Mouse (Mus musculus) R1 (cell line): ENCODE data around the gene Mmp28.

Source experiments
- DNase-seq: peaks from one replicate; pipeline ENCODE4 v3.0.0-alpha.2; 2018; ENCODE audit warnings: low read depth, low spot score

Gene Mmp28

DNA sequence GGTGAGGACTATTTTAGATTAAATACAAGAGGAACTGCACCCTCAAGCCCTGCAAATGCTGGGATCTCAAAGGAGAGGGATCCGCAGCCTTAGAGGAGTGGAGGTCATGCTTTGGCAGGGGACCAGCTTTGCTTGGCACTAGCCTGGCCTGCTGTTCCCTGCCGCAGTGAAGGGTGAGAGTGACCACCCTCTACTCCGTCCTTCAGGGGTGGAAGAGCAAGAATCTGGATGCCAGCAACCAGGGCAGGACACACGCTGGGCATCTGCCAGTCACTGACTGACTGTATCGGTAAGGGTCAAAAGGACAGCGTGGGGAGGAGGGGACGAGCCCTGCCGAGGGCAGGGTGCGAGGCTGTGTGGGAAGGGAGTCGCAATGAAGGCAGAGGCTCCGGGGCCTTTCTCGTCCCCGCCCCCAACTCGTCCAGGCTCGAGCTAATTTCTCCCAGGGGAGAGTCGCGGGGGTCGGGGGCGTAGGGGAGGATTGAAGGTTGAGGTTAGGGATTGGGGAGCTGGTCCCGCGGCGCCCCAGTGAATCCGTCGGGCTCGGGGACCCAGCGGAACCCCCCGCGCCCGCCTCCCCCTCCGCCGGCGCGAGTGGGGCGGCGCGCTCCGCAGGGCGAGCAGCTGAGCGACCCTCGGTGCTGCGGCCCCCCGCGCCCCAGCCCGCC is 53.6 kb downstream of the Mmp28 start, which contains the start of gene Rasl10b:
Gene Rasl10b (plus strand): TSS at position 51 of the 668 bp plus-strand sequence.
- peak; percentile 58 for DNase-seq

DNA sequence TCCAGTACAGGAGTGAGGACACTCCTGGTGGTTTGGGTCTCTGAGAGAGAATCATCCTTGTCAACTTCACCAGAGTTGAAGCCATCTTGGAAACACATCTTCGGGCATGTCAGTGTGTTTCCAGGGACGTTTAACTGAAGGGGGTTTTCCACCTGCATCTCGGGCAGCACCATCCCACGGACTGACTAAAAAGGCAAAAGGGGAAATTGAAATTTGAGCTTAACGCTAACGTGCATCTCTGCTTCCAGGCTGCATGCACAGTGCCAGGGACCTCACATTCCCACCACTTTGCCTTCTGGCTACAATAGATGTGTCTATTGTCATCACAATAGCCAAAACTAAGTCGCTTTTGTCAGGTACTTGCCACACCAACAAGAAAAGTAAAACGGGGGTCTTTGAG is 54.6 kb downstream of the Mmp28 start:
- no peak for DNase-seq

DNA sequence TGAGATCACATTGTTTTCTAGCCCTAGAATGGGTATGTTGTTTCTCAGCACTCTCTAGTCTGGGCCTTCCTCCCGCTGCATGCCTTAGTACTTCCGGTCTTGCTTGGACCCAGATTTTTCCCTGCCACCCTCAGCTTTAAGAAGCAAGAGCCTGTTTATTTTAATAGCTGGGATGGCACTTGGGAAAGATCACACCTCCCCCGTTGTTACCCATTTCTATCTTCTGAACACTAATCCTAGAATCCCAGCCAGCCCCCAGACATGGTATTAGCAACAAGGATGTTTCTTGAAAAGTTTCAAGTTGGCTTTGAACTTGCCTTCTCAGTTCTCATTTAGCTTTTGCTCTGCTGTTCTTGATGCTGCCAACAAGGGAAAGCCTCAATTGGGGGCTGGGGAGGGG is 56.5 kb downstream of the Mmp28 start:
- no peak for DNase-seq

DNA sequence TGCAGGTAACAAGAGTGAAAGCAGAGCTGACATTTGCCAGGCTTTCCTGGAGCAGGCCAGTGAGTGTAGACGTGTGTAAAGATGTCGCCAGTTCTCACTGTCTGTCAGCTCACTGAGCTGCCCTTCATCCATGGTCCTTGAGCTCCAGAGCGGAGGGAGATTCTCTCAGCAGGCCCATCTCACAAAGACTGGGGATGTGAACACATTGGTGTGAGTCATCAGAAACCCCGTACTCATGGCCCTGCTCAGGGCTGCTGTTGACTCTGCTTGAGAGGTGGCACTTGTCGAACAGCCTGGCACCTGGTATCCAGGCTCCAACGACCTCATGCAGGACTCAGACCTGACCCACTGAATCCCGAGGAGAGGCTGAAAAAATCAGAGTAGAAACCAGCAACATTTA is 59.1 kb downstream of the Mmp28 start:
- DNase-seq, result no peak

DNA sequence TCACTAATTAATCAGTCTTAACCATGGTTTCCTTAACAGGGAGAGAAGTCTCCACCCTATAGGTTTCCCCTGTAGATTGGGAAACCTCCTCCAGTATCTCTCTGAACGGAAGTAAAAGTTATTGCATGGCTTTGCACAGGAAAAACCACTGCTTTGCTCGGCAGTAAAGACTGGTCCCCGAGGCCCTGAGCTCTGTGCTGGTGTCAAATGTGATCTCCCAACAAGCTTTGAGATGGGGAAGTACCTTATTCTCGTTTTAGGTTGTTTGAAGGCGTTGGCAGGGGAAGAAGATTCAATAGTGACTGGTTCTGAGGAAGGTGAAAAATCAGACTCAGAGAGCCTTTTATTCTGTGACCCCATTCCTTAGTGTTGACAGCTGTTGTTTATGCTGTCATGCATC is 64.1 kb downstream of the Mmp28 start:
- no peak for DNase-seq

DNA sequence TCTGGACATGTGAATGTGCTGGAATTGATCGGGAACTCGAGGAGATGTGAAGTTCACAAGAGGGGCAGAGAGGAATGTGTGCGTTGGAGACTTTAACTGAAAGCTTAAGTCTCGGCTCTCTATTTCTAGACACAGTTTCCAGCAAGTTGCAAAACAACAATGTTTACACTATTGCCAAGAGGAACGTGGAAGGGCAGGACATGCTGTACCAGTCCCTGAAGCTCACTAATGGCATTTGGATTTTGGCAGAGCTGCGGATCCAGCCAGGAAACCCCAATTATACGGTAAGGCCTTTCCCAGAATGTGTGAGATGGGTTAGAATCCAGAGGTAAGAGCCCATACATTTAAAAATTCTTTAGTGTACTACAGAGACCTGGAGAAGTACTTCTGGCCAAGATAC is 65.2 kb downstream of the Mmp28 start:
- no peak for DNase-seq

DNA sequence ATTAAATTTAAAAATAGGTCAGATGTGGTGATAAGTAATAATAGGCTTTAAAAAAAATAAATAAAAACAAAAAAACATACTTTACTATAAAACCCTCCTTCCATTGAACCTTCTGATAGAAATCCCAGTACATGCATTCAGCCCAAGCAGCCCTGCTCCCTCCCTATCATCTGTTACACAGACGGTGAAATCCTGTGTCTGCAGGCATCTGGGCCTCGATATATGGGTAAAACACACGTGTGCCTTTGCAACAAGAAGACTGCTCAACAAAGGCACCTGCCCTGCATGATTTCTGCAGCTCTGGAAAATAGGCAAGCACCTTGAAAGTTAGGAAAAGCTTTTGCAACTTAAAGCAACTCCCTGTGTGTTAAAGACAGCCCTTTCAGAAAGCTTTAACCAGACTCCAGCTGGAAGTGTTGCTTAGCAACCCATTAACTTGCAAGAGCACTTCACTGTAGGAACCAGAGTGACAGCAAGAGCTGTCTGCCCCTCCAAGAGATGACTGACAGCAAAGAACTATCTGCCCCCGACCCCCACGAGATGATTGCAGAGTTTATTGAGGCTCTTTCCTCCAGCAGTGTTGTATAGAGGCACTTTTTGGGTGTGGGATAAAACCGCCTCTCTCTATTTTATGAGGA is 68.0 kb downstream of the Mmp28 start:
- peak; percentile 60 for DNase-seq

DNA sequence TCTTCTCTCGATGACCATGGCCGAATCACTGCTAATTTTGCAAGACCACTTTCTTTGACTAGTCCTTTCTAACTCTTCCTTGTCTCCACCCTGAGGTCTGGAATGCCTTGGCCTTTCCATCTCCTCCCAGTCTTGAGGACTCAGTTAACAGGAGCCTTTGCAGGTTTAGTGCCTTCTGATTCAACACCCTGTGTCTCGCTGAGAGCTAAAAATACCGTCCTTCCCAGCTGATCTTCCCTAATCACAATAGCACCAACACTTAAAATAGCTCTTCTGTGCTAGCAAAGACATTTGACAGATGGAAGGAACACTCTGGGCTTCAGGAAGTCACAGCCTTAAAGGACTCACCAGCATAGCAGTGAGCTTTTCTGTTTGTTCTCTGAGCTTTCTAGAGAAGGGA is 69.8 kb downstream of the Mmp28 start:
- DNase-seq, result no peak
